Mouse (Mus musculus) CH12.LX (cell line): ENCODE data around the gene Kif18a. TPM values are rescaled to one million over a fixed set of nuclear protein-coding genes. Genes with fewer than 3 reads are reported as not detected.

Experiments
- DNase-seq: peaks from one replicate; pipeline ENCODE4 v3.0.0-alpha.2; 2013; ENCODE audit errors: extremely low read depth
- H3K27ac ChIP-seq: 2 replicates; pipeline ENCODE4 v1.5.1; 2012; ENCODE audit warnings: low read depth, mild to moderate bottlenecking, control low read depth, moderate library complexity; ENCODE audit not compliant: insufficient read depth
- H3K27me3 ChIP-seq: replicated peaks from 2 replicates; pipeline ENCODE3; 2012; ENCODE audit warnings: inconsistent platforms
- H3K36me3 ChIP-seq, 2 experiments: replicated peaks in 1 of 2; 2 replicates each; pipeline versions ENCODE3 to v1.6.1; 2012; ENCODE audit warnings: inconsistent platforms in 1 of 2, low read length in 1 of 2, mild to moderate bottlenecking in 1 of 2, mixed read lengths in 1 of 2, moderate library complexity in 1 of 2; ENCODE audit not compliant: control insufficient read depth in 1 of 2, insufficient read depth in 1 of 2
- H3K4me1 ChIP-seq, 2 experiments: 2 replicates each; pipeline ENCODE4 v1.6.1; 2012; ENCODE audit warnings: inconsistent platforms in 1 of 2, moderate library complexity in 1 of 2; ENCODE audit not compliant: insufficient read depth in 2 of 2, control insufficient read depth in 1 of 2
- H3K4me2 ChIP-seq: 2 replicates; pipeline ENCODE4 v1.6.1; 2012; ENCODE audit warnings: low read depth, mild to moderate bottlenecking, control low read depth; ENCODE audit not compliant: poor library complexity, insufficient read depth, severe bottlenecking
- H3K4me3 ChIP-seq, 3 experiments: fragments of 150-350 bp in 1 of 3; sonication (generic) in 1 of 3; replicated peaks in 1 of 3; 2 replicates each; pipeline versions ENCODE3 to v1.5.1; 2011 to 2012; ENCODE audit warnings: low read depth in 2 of 3, low read length in 2 of 3, mild to moderate bottlenecking in 2 of 3, moderate library complexity in 2 of 3, control low read depth in 1 of 3, improper control_type of control experiment in 1 of 3, inconsistent platforms in 1 of 3, mixed read lengths in 1 of 3; ENCODE audit not compliant: poor library complexity in 1 of 3
- H3K79me2 ChIP-seq: replicated peaks from 2 replicates; pipeline ENCODE4 v1.6.1; 2012; ENCODE audit warnings: mild to moderate bottlenecking, moderate library complexity; ENCODE audit not compliant: control insufficient read depth, poor library complexity, insufficient read depth, severe bottlenecking; ENCODE audit errors: extremely low read depth
- H3K9ac ChIP-seq: 2 replicates; pipeline ENCODE4 v1.6.1; 2012; ENCODE audit warnings: low read depth, mild to moderate bottlenecking, control low read depth, moderate library complexity; ENCODE audit not compliant: insufficient read depth
- H3K9me3 ChIP-seq: replicated peaks from 2 replicates; pipeline ENCODE3; 2012; ENCODE audit warnings: low read length, inconsistent platforms, mixed read lengths
- BHLHE40 ChIP-seq: IDR thresholded peaks from 2 replicates; pipeline ENCODE4 v1.6.1; 2011; ENCODE audit warnings: mild to moderate bottlenecking, low read depth, low read length, improper control_type of control experiment
- CHD1 ChIP-seq: IDR thresholded peaks from 2 replicates; pipeline ENCODE4 v1.6.1; 2012; ENCODE audit warnings: low read depth, low read length, improper control_type of control experiment, inconsistent platforms
- E2F4 ChIP-seq: IDR thresholded peaks from 2 replicates; pipeline ENCODE4 v1.6.1; 2011; ENCODE audit warnings: low read depth, low read length, improper control_type of control experiment; ENCODE audit not compliant: insufficient replicate concordance
- EP300 ChIP-seq: IDR thresholded peaks from 2 replicates; pipeline ENCODE4 v1.6.1; 2011; ENCODE audit warnings: low read length, improper control_type of control experiment
- HCFC1 ChIP-seq: IDR thresholded peaks from 2 replicates; pipeline ENCODE4 v1.6.1; 2012; ENCODE audit warnings: low read depth, mild to moderate bottlenecking, inconsistent platforms, low read length, improper control_type of control experiment
- IRF4 ChIP-seq: IDR thresholded peaks from 2 replicates; pipeline ENCODE4 v1.6.1; 2014; ENCODE audit warnings: low read depth, mild to moderate bottlenecking, inconsistent platforms, low read length, improper control_type of control experiment
- JUND ChIP-seq: conservative IDR thresholded peaks from 2 replicates; pipeline ENCODE4 v1.6.1; 2011; ENCODE audit warnings: low read depth, low read length, improper control_type of control experiment
- KAT2A ChIP-seq: IDR thresholded peaks from 2 replicates; pipeline ENCODE4 v1.6.1; 2012; ENCODE audit warnings: low read length, improper control_type of control experiment, inconsistent platforms; ENCODE audit not compliant: insufficient replicate concordance
- MAX ChIP-seq: IDR thresholded peaks from 2 replicates; pipeline ENCODE4 v1.6.1; 2011; ENCODE audit warnings: low read length, improper control_type of control experiment
- MEF2A ChIP-seq: IDR thresholded peaks from 2 replicates; pipeline ENCODE4 v1.6.1; 2014; ENCODE audit warnings: low read depth, mild to moderate bottlenecking, inconsistent platforms, low read length, improper control_type of control experiment, borderline replicate concordance
- NELFE ChIP-seq: IDR thresholded peaks from 2 replicates; pipeline ENCODE4 v1.6.1; 2011; ENCODE audit warnings: low read depth, low read length, improper control_type of control experiment
- PAX5 ChIP-seq: IDR thresholded peaks from 2 replicates; pipeline ENCODE4 v1.6.1; 2012; ENCODE audit warnings: low read length, inconsistent platforms, mixed read lengths
- POLR2A ChIP-seq: IDR thresholded peaks from 2 replicates; pipeline ENCODE4 v1.6.1; 2011; ENCODE audit warnings: low read depth, mild to moderate bottlenecking, improper control_type of control experiment, low read length
- RAD21 ChIP-seq: IDR thresholded peaks from 2 replicates; pipeline ENCODE4 v1.6.1; 2011; ENCODE audit warnings: low read depth, mild to moderate bottlenecking, low read length, improper control_type of control experiment, moderate library complexity
- SIN3A ChIP-seq: IDR thresholded peaks from 2 replicates; pipeline ENCODE4 v1.6.1; 2012; ENCODE audit warnings: low read length, improper control_type of control experiment, inconsistent platforms
- SMC3 ChIP-seq: IDR thresholded peaks from 2 replicates; pipeline ENCODE4 v1.6.1; 2011; ENCODE audit warnings: low read depth, low read length, improper control_type of control experiment
- TBP ChIP-seq: conservative IDR thresholded peaks from 2 replicates; pipeline ENCODE4 v1.6.1; 2011; ENCODE audit warnings: low read depth, low read length, improper control_type of control experiment
- TCF12 ChIP-seq: IDR thresholded peaks from 2 replicates; pipeline ENCODE4 v1.6.1; 2014; ENCODE audit warnings: low read depth, mild to moderate bottlenecking, inconsistent platforms, low read length, improper control_type of control experiment
- UBTF ChIP-seq: IDR thresholded peaks from 2 replicates; pipeline ENCODE4 v1.6.1; 2012; ENCODE audit warnings: low read depth, mild to moderate bottlenecking, inconsistent platforms, low read length, improper control_type of control experiment, moderate library complexity
- ZMIZ1 ChIP-seq: IDR thresholded peaks from 2 replicates; pipeline ENCODE4 v1.6.1; 2012; ENCODE audit warnings: low read depth, mild to moderate bottlenecking, inconsistent platforms, low read length, improper control_type of control experiment
- ZNF384 ChIP-seq: IDR thresholded peaks from 2 replicates; pipeline ENCODE4 v1.6.1; 2012; ENCODE audit warnings: low read depth, low read length, improper control_type of control experiment, inconsistent platforms
- dilution Hi-C: fragments of 300-500 bp; cut with MboI; formaldehyde crosslinking; loops from 2 replicates; pipeline ENCODE4 v1.14.3; 2020; ENCODE audit warnings: low sequenced_read_pairs; ENCODE audit not compliant: extremely low pct_unique_long_range_greater_than_20kb, extremely low pct_ligation_motif_present
- in situ Hi-C: fragments of 300-500 bp; cut with MboI; formaldehyde crosslinking; loops from 3 replicates; pipeline ENCODE4 v1.14.3; 2019; ENCODE audit warnings: low sequenced_read_pairs, low pct_ligation_motif_present, low pct_unique_long_range_greater_than_20kb, mixed read lengths
- polyA plus RNA-seq: library from polyadenylated mRNA; unstranded; fragments of >175 nt; gene quantifications from 2 replicates; pipeline ENCODE4 v1.2.1, GENCODE M21; 2012; ENCODE audit warnings: low read depth; ENCODE audit not compliant: insufficient read length
- total RNA-seq, 2 experiments: library from RNA; depleted of rRNA; stranded (reverse); fragments of 300-350 nt in 1 of 2; fragments of >200 nt in 1 of 2; gene quantifications; 2 replicates each; pipeline ENCODE4 v1.2.3; 2012 to 2014

Kif18a gene
- total and polyA plus RNA-seq, 3 experiments: 18.9 to 48.4 (median 23.4) TPM

DNA sequence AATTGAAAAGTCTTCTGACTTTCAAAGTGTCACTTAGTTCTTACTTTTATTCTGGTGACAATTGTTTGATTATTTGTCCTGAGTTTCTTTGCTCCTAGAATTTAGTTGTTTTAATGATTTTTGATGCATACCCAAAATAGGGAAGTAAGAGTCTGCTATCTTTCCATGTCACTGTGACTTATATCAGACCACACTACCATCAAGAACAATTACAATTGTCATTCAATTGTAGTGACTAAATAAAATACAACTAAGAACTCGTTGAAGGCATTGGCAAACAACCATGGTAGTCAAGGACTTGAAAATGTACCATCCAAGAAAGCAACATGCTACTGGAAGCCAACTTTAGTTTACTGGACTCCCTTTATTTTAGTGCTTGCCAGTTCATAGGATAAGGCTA, 55.2 kb downstream of the Kif18a start:
- dilution Hi-C loops (no loop called here), in situ Hi-C loops (no loop called here)
- Histone ChIP-seq H3K4me1 (peaks cover 0 to 15% of the 10 kb centered on the region in 2 experiments; a peak in 2 of 4 replicates), H3K27ac (no peak overlapping the region), H3K9me3 (no peaks in the 10 kb centered on the region), H3K36me3 (peaks cover 10 to 31% of the 10 kb centered on the region in 2 experiments), H3K4me2 (no peak overlapping the region), H3K27me3 (no peaks in the 10 kb centered on the region), H3K79me2 (no peaks in the 10 kb centered on the region), H3K9ac (no peak overlapping the region), H3K4me3 (no peak overlapping the region)
- TF ChIP-seq PAX5: no peak
- TF ChIP-seq MEF2A: no peak
- TF ChIP-seq E2F4: no peak
- no peak for TF ChIP-seq POLR2A
- no peak for TF ChIP-seq CHD1
- no peak for TF ChIP-seq BHLHE40
- no peak for TF ChIP-seq TCF12
- no peak for TF ChIP-seq RAD21
- no peak for TF ChIP-seq ZMIZ1
- no peak for DNase-seq

GRCm38 (mm10) chr2:109345386-109345785, 64.8 kb downstream of the Kif18a start:
- Histone ChIP-seq H3K4me3 (no peak overlapping the region), H3K27ac (no peak overlapping the region), H3K36me3 (peaks cover 3 to 26% of the 10 kb centered on the region in 2 experiments), H3K27me3 (no peaks in the 10 kb centered on the region), H3K9ac (no peak overlapping the region), H3K4me2 (no peak overlapping the region), H3K9me3 (no peaks in the 10 kb centered on the region), H3K79me2 (no peaks in the 10 kb centered on the region), H3K4me1 (peaks cover 0 to 3% of the 10 kb centered on the region in 2 experiments; a peak in 1 of 4 replicates)
- dilution Hi-C loops (no loop called here), in situ Hi-C loops (no loop called here)
- no peak for TF ChIP-seq POLR2A
- no peak for TF ChIP-seq UBTF
- no peak for TF ChIP-seq JUND
- TF ChIP-seq IRF4: no peak
- TF ChIP-seq MAX: no peak
- no peak for TF ChIP-seq NELFE
- TF ChIP-seq PAX5: no peak
- no peak for TF ChIP-seq ZNF384
- no peak for TF ChIP-seq HCFC1
- no peak for TF ChIP-seq MEF2A
- TF ChIP-seq EP300: no peak
- no peak for TF ChIP-seq TBP
- no peak for TF ChIP-seq KAT2A
- no peak for TF ChIP-seq SMC3
- TF ChIP-seq SIN3A: no peak
- no peak for DNase-seq
